Mouse (Mus musculus): ENCODE measurements at regions not wholly inside any gene's neighbourhood (a gene's known extent, or its start where the extent isn't known, plus 50 kb on each side); places are given as distances from the start of the nearest gene placed in this dataset.

- no peak for ATAC-seq (ENCODE audit: low FRiP score, low read depth)
- Histone ChIP-seq H3K9ac (no peak overlapping the region), H3K4me2 (replicated peaks) (no peak overlapping the region), H3K4me3 (no peak overlapping the region), H3K4me1 (peaks cover 8% of the 10 kb centered on the region), H3K9me3 (no peaks in the 10 kb centered on the region), H3K27ac (no peak overlapping the region), H3K27me3 (peaks cover 67% of the 10 kb centered on the region), H3K36me3 (no peaks in the 10 kb centered on the region)
- 82% methylated on average over 7 of the region's 7 CpGs for WGBS
These were observed 278.5 kb downstream of the Dhx35 start for GRCm38 (mm10) chr2:159072997-159073690.

GRCm38 (mm10) chr2:159079836-159080235 is 285.2 kb downstream of the Dhx35 start:
- WGBS: 68% methylated on average over 7 of the region's 7 CpGs
- Histone ChIP-seq H3K4me2 (replicated peaks) (no peak overlapping the region), H3K27ac (no peak overlapping the region), H3K9ac (no peak overlapping the region), H3K27me3 (peaks cover 26% of the 10 kb centered on the region), H3K36me3 (no peaks in the 10 kb centered on the region), H3K4me1 (no peaks in the 10 kb centered on the region), H3K9me3 (0 out of 2 replicates have a peak, but pooled peaks cover 7% of the 10 kb centered on the region), H3K4me3 (no peak overlapping the region)
- no peak for ATAC-seq (ENCODE audit: low FRiP score, low read depth)

- WGBS: 85% methylated on average over 19 of the region's 19 CpGs
- H3K9me3 ChIP-seq: 0 out of 2 replicates have a peak, but pooled peaks cover 7% of the 10 kb centered on the region
These were observed 286.4 kb downstream of the Dhx35 start for GRCm38 (mm10) chr2:159080784-159081544.

GRCm38 (mm10) chr2:159086836-159087235 is 292.2 kb downstream of the Dhx35 start:
- Histone ChIP-seq H3K4me3 (no peak overlapping the region), H3K27ac (no peak overlapping the region), H3K36me3 (no peaks in the 10 kb centered on the region), H3K9me3 (0 out of 2 replicates have a peak, but pooled peaks cover 7% of the 10 kb centered on the region), H3K4me2 (replicated peaks) (no peak overlapping the region), H3K27me3 (no peaks in the 10 kb centered on the region), H3K9ac (no peak overlapping the region), H3K4me1 (no peaks in the 10 kb centered on the region)
- WGBS: 56% methylated on average over 2 of the region's 2 CpGs
- ATAC-seq (ENCODE audit: low FRiP score, low read depth): no peak

More at GRCm38 (mm10) chr2:159080784-159081544, 286.4 kb downstream of the Dhx35 start:
- Histone ChIP-seq H3K4me1 (no peaks in the 10 kb centered on the region), H3K4me3 (no peak overlapping the region), H3K4me2 (replicated peaks) (no peak overlapping the region), H3K9ac (no peak overlapping the region), H3K27me3 (peaks cover 20% of the 10 kb centered on the region), H3K27ac (no peak overlapping the region), H3K36me3 (no peaks in the 10 kb centered on the region)
- ATAC-seq (ENCODE audit: low FRiP score, low read depth): no peak

- H3K9me3 ChIP-seq: 0 out of 2 replicates have a peak, but pooled peaks cover 4% of the 10 kb centered on the region
These were observed 293.6 kb downstream of the Dhx35 start for GRCm38 (mm10) chr2:159088196-159088595.

GRCm38 (mm10) chr2:159096667-159097066 is 302.1 kb downstream of the Dhx35 start:
- 7% methylated on average over 2 of the region's 2 CpGs for WGBS
- ATAC-seq (ENCODE audit: low FRiP score, low read depth): peak; percentile 57; the same call in 1 of the 2 replicates
- peaks cover 9% of the 10 kb centered on the region for H3K4me1 ChIP-seq

More at GRCm38 (mm10) chr2:159088196-159088595, 293.6 kb downstream of the Dhx35 start:
- H3K4me1 ChIP-seq: no peaks in the 10 kb centered on the region
- no peaks in the 10 kb centered on the region for H3K36me3 ChIP-seq
- ATAC-seq (ENCODE audit: low FRiP score, low read depth): no peak
- no peak overlapping the region for H3K27ac ChIP-seq
- H3K4me3 ChIP-seq: no peak overlapping the region
- no peak overlapping the region for H3K4me2 ChIP-seq (replicated peaks)
- H3K9ac ChIP-seq: no peak overlapping the region
- H3K27me3 ChIP-seq: no peaks in the 10 kb centered on the region
- WGBS: 95% methylated on average over 4 of the region's 4 CpGs

GRCm38 (mm10) chr2:159134042-159134441 is 339.4 kb downstream of the Dhx35 start:
- no peak overlapping the region for H3K27ac ChIP-seq
- H3K9me3 ChIP-seq: no peaks in the 10 kb centered on the region; the same call in 1 of the 2 replicates
- no peaks in the 10 kb centered on the region for H3K4me1 ChIP-seq
- 76% methylated on average over 6 of the region's 6 CpGs for WGBS
- H3K9ac ChIP-seq: no peak overlapping the region
- H3K4me3 ChIP-seq: no peak overlapping the region
- no peaks in the 10 kb centered on the region for H3K27me3 ChIP-seq
- ATAC-seq (ENCODE audit: low FRiP score, low read depth): no peak
- no peaks in the 10 kb centered on the region for H3K36me3 ChIP-seq
- H3K4me2 ChIP-seq (replicated peaks): no peak overlapping the region

More at GRCm38 (mm10) chr2:159096667-159097066, 302.1 kb downstream of the Dhx35 start:
- H3K9ac ChIP-seq: no peak overlapping the region
- H3K27ac ChIP-seq: 0 out of 2 replicates have a peak overlapping the region, but pooled peaks have one; percentile 15
- no peaks in the 10 kb centered on the region for H3K9me3 ChIP-seq
- no peaks in the 10 kb centered on the region for H3K27me3 ChIP-seq
- no peak overlapping the region for H3K4me3 ChIP-seq
- no peak overlapping the region for H3K4me2 ChIP-seq (replicated peaks)
- no peaks in the 10 kb centered on the region for H3K36me3 ChIP-seq

GRCm38 (mm10) chr2:159138603-159139002 is 344.0 kb downstream of the Dhx35 start:
- Histone ChIP-seq H3K9me3 (no peaks in the 10 kb centered on the region), H3K27me3 (no peaks in the 10 kb centered on the region), H3K9ac (no peak overlapping the region), H3K4me3 (no peak overlapping the region), H3K27ac (no peak overlapping the region), H3K36me3 (no peaks in the 10 kb centered on the region), H3K4me2 (replicated peaks) (no peak overlapping the region), H3K4me1 (no peaks in the 10 kb centered on the region)
- WGBS: 89% methylated on average over 2 of the region's 2 CpGs
- ATAC-seq (ENCODE audit: low FRiP score, low read depth): no peak

- no peak for ATAC-seq (ENCODE audit: low FRiP score, low read depth)
- 80% methylated on average over 6 of the region's 6 CpGs for WGBS
- H3K4me1 ChIP-seq: no peaks in the 10 kb centered on the region
These were observed 351.4 kb downstream of the Dhx35 start for GRCm38 (mm10) chr2:159145980-159146379.

GRCm38 (mm10) chr2:159163985-159164384 is 369.4 kb downstream of the Dhx35 start:
- no peak overlapping the region for H3K9ac ChIP-seq
- H3K36me3 ChIP-seq: no peaks in the 10 kb centered on the region
- ATAC-seq (ENCODE audit: low FRiP score, low read depth): no peak
- H3K4me2 ChIP-seq (replicated peaks): no peak overlapping the region
- H3K27ac ChIP-seq: no peak overlapping the region
- H3K27me3 ChIP-seq: no peaks in the 10 kb centered on the region
- H3K4me3 ChIP-seq: no peak overlapping the region
- WGBS: 39% methylated on average over 7 of the region's 7 CpGs
- no peaks in the 10 kb centered on the region for H3K9me3 ChIP-seq
- H3K4me1 ChIP-seq: no peaks in the 10 kb centered on the region

More at GRCm38 (mm10) chr2:159145980-159146379, 351.4 kb downstream of the Dhx35 start:
- no peaks in the 10 kb centered on the region for H3K27me3 ChIP-seq
- no peak overlapping the region for H3K27ac ChIP-seq
- no peak overlapping the region for H3K9ac ChIP-seq
- H3K4me3 ChIP-seq: no peak overlapping the region
- no peak overlapping the region for H3K4me2 ChIP-seq (replicated peaks)
- H3K36me3 ChIP-seq: no peaks in the 10 kb centered on the region
- H3K9me3 ChIP-seq: no peaks in the 10 kb centered on the region

- H3K4me2 ChIP-seq (replicated peaks): no peak overlapping the region
- no peaks in the 10 kb centered on the region for H3K27me3 ChIP-seq
- H3K4me3 ChIP-seq: no peak overlapping the region
- H3K4me1 ChIP-seq: no peaks in the 10 kb centered on the region
- WGBS: 66% methylated on average over 7 of the region's 7 CpGs
- no peak for ATAC-seq (ENCODE audit: low FRiP score, low read depth)
- no peak overlapping the region for H3K9ac ChIP-seq
- no peak overlapping the region for H3K27ac ChIP-seq
- no peaks in the 10 kb centered on the region for H3K9me3 ChIP-seq
- no peaks in the 10 kb centered on the region for H3K36me3 ChIP-seq
These were observed 374.0 kb downstream of the Dhx35 start for GRCm38 (mm10) chr2:159168553-159169064.

- Histone ChIP-seq H3K27ac (no peak overlapping the region), H3K9me3 (no peaks in the 10 kb centered on the region), H3K4me1 (no peaks in the 10 kb centered on the region), H3K4me2 (replicated peaks) (no peak overlapping the region), H3K27me3 (peaks cover 4% of the 10 kb centered on the region; the same call in 1 of the 2 replicates), H3K36me3 (no peaks in the 10 kb centered on the region), H3K9ac (no peak overlapping the region), H3K4me3 (no peak overlapping the region)
- no peak for ATAC-seq (ENCODE audit: low FRiP score, low read depth)
- 28% methylated on average over 7 of the region's 7 CpGs for WGBS
These were observed 401.5 kb downstream of the Dhx35 start for GRCm38 (mm10) chr2:159196156-159196555.
